Mouse (Mus musculus): ENCODE data around the gene Mss51. TPM values are rescaled to one million over a fixed set of nuclear protein-coding genes. Genes with fewer than 3 reads are reported as not detected.

Gene Mss51
- polyA plus RNA-seq (2012; rRNA removed) = 0.65 and 0.97 TPM in 2 replicates

DNA sequence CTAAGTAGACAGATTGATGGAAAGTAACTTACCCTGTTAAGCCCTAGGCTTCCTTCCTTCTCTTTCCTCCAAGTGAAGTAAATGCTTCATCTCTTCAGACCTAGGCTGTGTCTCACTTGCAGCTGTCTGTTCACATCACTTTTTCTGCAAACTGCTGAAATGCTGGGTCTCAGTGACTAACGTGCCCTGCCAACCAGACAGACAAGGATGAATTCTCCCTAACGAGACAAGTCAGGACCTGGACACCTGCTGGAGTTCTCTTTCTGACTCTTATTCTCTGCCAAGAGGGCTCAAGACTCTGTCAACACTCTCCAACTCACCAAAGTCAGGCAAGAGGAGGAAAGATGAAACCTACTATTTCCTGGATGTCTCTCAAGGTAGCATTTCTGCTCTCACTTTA, at the start of gene Mss51:
Mss51 (minus strand) TSS at position 299 of the 400 bp plus-strand sequence.
- no peaks in the 10 kb centered on the region for H3K4me1 ChIP-seq (ENCODE audit: control insufficient read depth, insufficient read depth, insufficient read length)
- 91% methylated on average over 2 of the region's 2 CpGs for WGBS

GRCm38 (mm10) chr14:20546415-20546814, 49.7 kb upstream of the Mss51 start, which contains the start of gene Ppp3cb:
TSS of gene Ppp3cb (minus strand) at chr14:20546573.
- under 1% methylated on average over 29 of the region's 29 CpGs for WGBS

More for the DNA sequence above, at the start of gene Mss51:
- peaks cover 14% of the 10 kb centered on the region for H3K36me3 ChIP-seq (ENCODE audit: control insufficient read depth, insufficient read depth, low read length)
- no peak within 1 kb of the TSS for H3K27ac ChIP-seq (ENCODE audit: insufficient read depth, low read length)
- no peaks in the 10 kb centered on the region for H3K27me3 ChIP-seq (ENCODE audit: control insufficient read depth, insufficient read depth, low read length)
- no peak within 1 kb of the TSS for H3K4me3 ChIP-seq (ENCODE audit: extremely low read depth, insufficient read depth, insufficient read length)
- TF ChIP-seq POLR2A (IDR thresholded peaks at IDR 0.05; ENCODE audit: low read depth, low read length) = no peak
- no peak for TF ChIP-seq CTCF (IDR thresholded peaks at IDR 0.05; ENCODE audit: extremely low read depth, insufficient read depth, insufficient read length, insufficient replicate concordance)
- no peak for DNase-seq (ENCODE audit: low read depth in 1 of 2, low spot score in 2 of 2)

GRCm38 (mm10) chr14:20545529-20546331, 49.0 kb upstream of the Mss51 start:
- Histone ChIP-seq H3K4me3 (ENCODE audit: extremely low read depth, insufficient read depth, insufficient read length) (peak overlapping the region; percentile 86), H3K36me3 (ENCODE audit: control insufficient read depth, insufficient read depth, low read length) (no peaks in the 10 kb centered on the region), H3K27ac (ENCODE audit: insufficient read depth, low read length) (peak overlapping the region; percentile 96), H3K4me1 (ENCODE audit: control insufficient read depth, insufficient read depth, insufficient read length) (peaks cover under 1% of the 10 kb centered on the region; the same call in 1 of the 2 replicates), H3K27me3 (ENCODE audit: control insufficient read depth, insufficient read depth, low read length) (no peaks in the 10 kb centered on the region)
- under 1% methylated on average over 53 of the region's 67 CpGs for WGBS
- TF ChIP-seq POLR2A (IDR thresholded peaks at IDR 0.05; ENCODE audit: low read depth, low read length) (peak; percentile 77), CTCF (IDR thresholded peaks at IDR 0.05; ENCODE audit: extremely low read depth, insufficient read depth, insufficient read length, insufficient replicate concordance) (no peak)
- peak; percentile 49 to 84 for DNase-seq (ENCODE audit: low read depth in 1 of 2, low spot score in 2 of 2)

More at GRCm38 (mm10) chr14:20546415-20546814, 49.7 kb upstream of the Mss51 start, which contains the start of gene Ppp3cb:
- H3K4me3 ChIP-seq (ENCODE audit: extremely low read depth, insufficient read depth, insufficient read length) = peak within 1 kb of the TSS; percentile 86
- TF ChIP-seq POLR2A (IDR thresholded peaks at IDR 0.05; ENCODE audit: low read depth, low read length) = no peak
- no peak for TF ChIP-seq CTCF (IDR thresholded peaks at IDR 0.05; ENCODE audit: extremely low read depth, insufficient read depth, insufficient read length, insufficient replicate concordance)
- no peaks in the 10 kb centered on the region for H3K4me1 ChIP-seq (ENCODE audit: control insufficient read depth, insufficient read depth, insufficient read length)
- H3K27ac ChIP-seq (ENCODE audit: insufficient read depth, low read length) = peak within 1 kb of the TSS; percentile 96
- no peaks in the 10 kb centered on the region for H3K36me3 ChIP-seq (ENCODE audit: control insufficient read depth, insufficient read depth, low read length)
- H3K27me3 ChIP-seq (ENCODE audit: control insufficient read depth, insufficient read depth, low read length) = no peaks in the 10 kb centered on the region
- peak; percentile 73 to 82 for DNase-seq (ENCODE audit: low read depth in 1 of 2, low spot score in 2 of 2)

DNA sequence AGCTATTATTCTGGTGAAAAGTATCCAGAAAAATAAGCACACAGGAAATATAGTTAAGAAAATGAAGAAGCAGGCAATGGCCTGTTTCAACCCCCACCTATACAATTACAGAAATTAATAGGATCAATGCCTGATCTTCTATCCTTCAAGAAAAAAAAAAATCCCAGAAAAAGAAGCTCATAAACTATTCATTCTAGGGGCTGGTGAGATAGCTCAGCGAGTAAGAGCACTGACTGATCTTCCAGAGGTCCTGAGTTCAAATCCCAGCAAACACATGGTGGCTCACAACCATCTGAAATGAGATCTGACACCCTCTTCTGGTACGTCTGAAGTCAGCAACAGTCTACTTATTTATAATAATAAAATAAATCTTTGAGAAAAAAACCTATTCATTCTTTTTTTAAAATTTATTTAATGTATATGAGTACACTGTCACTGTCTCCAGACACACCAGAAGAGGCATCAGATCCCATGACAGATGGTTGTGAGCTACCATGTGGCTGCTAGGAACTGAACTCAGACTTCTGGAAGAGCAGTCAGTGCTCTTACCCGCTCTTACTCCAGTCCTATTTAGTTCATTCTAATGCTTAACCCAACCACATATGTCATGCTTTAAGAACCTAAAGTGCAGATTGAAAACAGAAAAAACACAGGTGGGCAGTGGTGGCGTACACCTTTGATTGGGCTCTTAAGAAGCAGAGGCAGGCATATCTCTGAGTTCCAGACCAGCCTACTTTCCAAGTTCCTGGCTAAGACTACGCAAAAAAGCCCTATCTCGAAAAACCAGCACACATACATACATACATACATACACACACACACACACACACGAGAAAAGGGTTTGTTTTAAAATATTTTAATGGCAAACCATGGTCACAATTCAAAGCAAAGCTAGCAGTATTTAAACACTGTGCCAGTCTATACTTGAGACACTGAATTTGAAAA, 48.0 kb upstream of the Mss51 start:
- Histone ChIP-seq H3K4me3 (ENCODE audit: extremely low read depth, insufficient read depth, insufficient read length) (no peak overlapping the region), H3K27me3 (ENCODE audit: control insufficient read depth, insufficient read depth, low read length) (no peaks in the 10 kb centered on the region), H3K4me1 (ENCODE audit: control insufficient read depth, insufficient read depth, insufficient read length) (peaks cover 2% of the 10 kb centered on the region; the same call in 1 of the 2 replicates), H3K36me3 (ENCODE audit: control insufficient read depth, insufficient read depth, low read length) (no peaks in the 10 kb centered on the region), H3K27ac (ENCODE audit: insufficient read depth, low read length) (no peak overlapping the region)
- WGBS = 37% methylated on average over 7 of the region's 7 CpGs
- TF ChIP-seq CTCF (IDR thresholded peaks at IDR 0.05; ENCODE audit: extremely low read depth, insufficient read depth, insufficient read length, insufficient replicate concordance) (no peak), POLR2A (IDR thresholded peaks at IDR 0.05; ENCODE audit: low read depth, low read length) (no peak)
- DNase-seq (ENCODE audit: low read depth in 1 of 2, low spot score in 2 of 2) = no peak

- Histone ChIP-seq H3K4me3 (ENCODE audit: extremely low read depth, insufficient read depth, insufficient read length) (no peak overlapping the region), H3K4me1 (ENCODE audit: control insufficient read depth, insufficient read depth, insufficient read length) (no peaks in the 10 kb centered on the region), H3K36me3 (ENCODE audit: control insufficient read depth, insufficient read depth, low read length) (peaks cover 1% of the 10 kb centered on the region), H3K27me3 (ENCODE audit: control insufficient read depth, insufficient read depth, low read length) (no peaks in the 10 kb centered on the region), H3K27ac (ENCODE audit: insufficient read depth, low read length) (no peak overlapping the region)
- TF ChIP-seq POLR2A (IDR thresholded peaks at IDR 0.05; ENCODE audit: low read depth, low read length) = no peak
- no peak for TF ChIP-seq CTCF (IDR thresholded peaks at IDR 0.05; ENCODE audit: extremely low read depth, insufficient read depth, insufficient read length, insufficient replicate concordance)
- 85% methylated on average over 4 of the region's 4 CpGs for WGBS
- no peak for DNase-seq (ENCODE audit: low read depth in 1 of 2, low spot score in 2 of 2)
Measured at GRCm38 (mm10) chr14:20529643-20530042, 32.9 kb upstream of the Mss51 start.

DNA sequence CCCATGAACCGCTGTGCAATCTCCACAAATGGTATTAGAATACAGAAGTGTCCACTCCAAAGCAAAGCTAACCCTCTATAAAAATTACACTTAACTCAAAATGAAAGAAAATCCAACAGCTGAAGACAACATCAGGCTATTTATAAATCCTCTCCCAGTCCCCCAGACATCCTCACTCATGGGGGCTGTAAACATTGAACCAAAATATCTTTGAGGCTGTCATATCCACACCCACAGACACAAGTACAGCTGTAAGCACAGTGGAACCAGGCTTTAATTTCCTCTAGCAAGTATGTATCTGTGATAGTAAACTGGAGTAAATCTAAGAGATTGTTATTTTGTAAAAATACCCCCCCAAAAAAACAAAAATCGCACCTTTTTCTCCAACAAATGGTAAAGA, 23.5 kb upstream of the Mss51 start:
- Histone ChIP-seq H3K27me3 (ENCODE audit: control insufficient read depth, insufficient read depth, low read length) (no peaks in the 10 kb centered on the region), H3K36me3 (ENCODE audit: control insufficient read depth, insufficient read depth, low read length) (peaks cover 11% of the 10 kb centered on the region), H3K4me1 (ENCODE audit: control insufficient read depth, insufficient read depth, insufficient read length) (no peaks in the 10 kb centered on the region), H3K4me3 (ENCODE audit: extremely low read depth, insufficient read depth, insufficient read length) (no peak overlapping the region), H3K27ac (ENCODE audit: insufficient read depth, low read length) (no peak overlapping the region)
- WGBS = 98% methylated on average over 2 of the region's 2 CpGs
- no peak for TF ChIP-seq POLR2A (IDR thresholded peaks at IDR 0.05; ENCODE audit: low read depth, low read length)
- TF ChIP-seq CTCF (IDR thresholded peaks at IDR 0.05; ENCODE audit: extremely low read depth, insufficient read depth, insufficient read length, insufficient replicate concordance) = no peak
- DNase-seq (ENCODE audit: low read depth in 1 of 2, low spot score in 2 of 2) = no peak

Data from spleen, adult 2 months (tissue).